Mouse (Mus musculus) C2C12 (cell line): ENCODE data around the gene E2f6.

Source experiments
- CEBPB ChIP-seq: IDR thresholded peaks from one replicate; pipeline ENCODE4 v1.6.1; 2011; ENCODE audit warnings: low read depth, mild to moderate bottlenecking, control low read depth, moderate library complexity
- CTCF ChIP-seq: IDR thresholded peaks from one replicate; pipeline ENCODE4 v1.5.1; 2011; ENCODE audit not compliant: control insufficient read depth, insufficient read depth, insufficient read length
- MYOG ChIP-seq: IDR thresholded peaks from one replicate; pipeline ENCODE4 v1.6.1; 2011; ENCODE audit not compliant: control insufficient read depth, insufficient read length; ENCODE audit errors: extremely low read depth

- TF ChIP-seq CTCF: no peak
- TF ChIP-seq MYOG: no peak
- TF ChIP-seq CEBPB: no peak
These were observed 36.5 kb downstream of the E2f6 start for GRCm38 (mm10) chr12:16847204-16847792.
